Mouse (Mus musculus): Measurements from ENCODE around the gene Tmem206. TPM values are rescaled to one million over a fixed set of nuclear protein-coding genes. Genes with fewer than 3 reads are reported as not detected.

Tmem206 gene
- polyA plus RNA-seq, 1 experiment: 10.1 TPM

- H3K9ac ChIP-seq (ENCODE audit: low read depth, poor library complexity, severe bottlenecking): no peak overlapping the region
- no peak overlapping the region for H3K4me3 ChIP-seq (ENCODE audit: low read depth, low read length)
- peaks cover 26% of the 10 kb centered on the region for H3K36me3 ChIP-seq (ENCODE audit: control insufficient read depth, insufficient read depth, low read length, poor library complexity, severe bottlenecking)
- TF ChIP-seq POLR2A (IDR thresholded peaks at IDR 0.05; ENCODE audit: insufficient read depth, low read length) (no peak), CTCF (IDR thresholded peaks at IDR 0.05; ENCODE audit: low read depth, low read length) (no peak), EP300 (IDR thresholded peaks at IDR 0.05; ENCODE audit: insufficient read depth, low read depth, low read length) (no peak)
- H3K27me3 ChIP-seq (ENCODE audit: control insufficient read depth, insufficient read depth, low read length, poor library complexity, severe bottlenecking): no peaks in the 10 kb centered on the region
- no peaks in the 10 kb centered on the region for H3K9me3 ChIP-seq (replicated peaks; ENCODE audit: control insufficient read depth, insufficient read depth, low read length, poor library complexity, severe bottlenecking)
- no peaks in the 10 kb centered on the region for H3K4me1 ChIP-seq (ENCODE audit: control insufficient read depth, insufficient read depth, low read length)
- no peak overlapping the region for H3K27ac ChIP-seq (ENCODE audit: insufficient read depth, low read length)
These were observed 36.7 kb downstream of the Tmem206 start for GRCm38 (mm10) chr1:191362412-191362811.

GRCm38 (mm10) chr1:191364477-191364876 is 38.8 kb downstream of the Tmem206 start:
- no peaks in the 10 kb centered on the region for H3K9me3 ChIP-seq (replicated peaks; ENCODE audit: control insufficient read depth, insufficient read depth, low read length, poor library complexity, severe bottlenecking)
- no peak overlapping the region for H3K4me3 ChIP-seq (ENCODE audit: low read depth, low read length)
- H3K27ac ChIP-seq (ENCODE audit: insufficient read depth, low read length): no peak overlapping the region
- no peaks in the 10 kb centered on the region for H3K27me3 ChIP-seq (ENCODE audit: control insufficient read depth, insufficient read depth, low read length, poor library complexity, severe bottlenecking)
- no peak for TF ChIP-seq EP300 (IDR thresholded peaks at IDR 0.05; ENCODE audit: insufficient read depth, low read depth, low read length)
- TF ChIP-seq POLR2A (IDR thresholded peaks at IDR 0.05; ENCODE audit: insufficient read depth, low read length): no peak
- peak; percentile 37 for TF ChIP-seq CTCF (IDR thresholded peaks at IDR 0.05; ENCODE audit: low read depth, low read length)
- H3K9ac ChIP-seq (ENCODE audit: low read depth, poor library complexity, severe bottlenecking): no peak overlapping the region
- no peaks in the 10 kb centered on the region for H3K4me1 ChIP-seq (ENCODE audit: control insufficient read depth, insufficient read depth, low read length)
- H3K36me3 ChIP-seq (ENCODE audit: control insufficient read depth, insufficient read depth, low read length, poor library complexity, severe bottlenecking): peaks cover 23% of the 10 kb centered on the region

- H3K4me1 ChIP-seq (ENCODE audit: control insufficient read depth, insufficient read depth, low read length): no peaks in the 10 kb centered on the region
- H3K9ac ChIP-seq (ENCODE audit: low read depth, poor library complexity, severe bottlenecking): no peak overlapping the region
- no peak overlapping the region for H3K27ac ChIP-seq (ENCODE audit: insufficient read depth, low read length)
- H3K9me3 ChIP-seq (replicated peaks; ENCODE audit: control insufficient read depth, insufficient read depth, low read length, poor library complexity, severe bottlenecking): no peaks in the 10 kb centered on the region
- H3K4me3 ChIP-seq (ENCODE audit: low read depth, low read length): no peak overlapping the region
- no peak for TF ChIP-seq CTCF (IDR thresholded peaks at IDR 0.05; ENCODE audit: low read depth, low read length)
- no peak for TF ChIP-seq POLR2A (IDR thresholded peaks at IDR 0.05; ENCODE audit: insufficient read depth, low read length)
- no peak for TF ChIP-seq EP300 (IDR thresholded peaks at IDR 0.05; ENCODE audit: insufficient read depth, low read depth, low read length)
- H3K36me3 ChIP-seq (ENCODE audit: control insufficient read depth, insufficient read depth, low read length, poor library complexity, severe bottlenecking): peaks cover 7% of the 10 kb centered on the region; the same call in 1 of the 2 replicates
- H3K27me3 ChIP-seq (ENCODE audit: control insufficient read depth, insufficient read depth, low read length, poor library complexity, severe bottlenecking): no peaks in the 10 kb centered on the region
These were observed 42.5 kb downstream of the Tmem206 start for GRCm38 (mm10) chr1:191368193-191368592.

GRCm38 (mm10) chr1:191369140-191369539 is 43.4 kb downstream of the Tmem206 start:
- Histone ChIP-seq H3K4me3 (ENCODE audit: low read depth, low read length) (no peak overlapping the region), H3K9ac (ENCODE audit: low read depth, poor library complexity, severe bottlenecking) (no peak overlapping the region), H3K4me1 (ENCODE audit: control insufficient read depth, insufficient read depth, low read length) (no peaks in the 10 kb centered on the region), H3K9me3 (replicated peaks; ENCODE audit: control insufficient read depth, insufficient read depth, low read length, poor library complexity, severe bottlenecking) (no peaks in the 10 kb centered on the region), H3K27ac (ENCODE audit: insufficient read depth, low read length) (no peak overlapping the region), H3K27me3 (ENCODE audit: control insufficient read depth, insufficient read depth, low read length, poor library complexity, severe bottlenecking) (no peaks in the 10 kb centered on the region), H3K36me3 (ENCODE audit: control insufficient read depth, insufficient read depth, low read length, poor library complexity, severe bottlenecking) (peaks cover 7% of the 10 kb centered on the region; the same call in 1 of the 2 replicates)
- no peak for TF ChIP-seq EP300 (IDR thresholded peaks at IDR 0.05; ENCODE audit: insufficient read depth, low read depth, low read length)

GRCm38 (mm10) chr1:191374993-191375643 is 49.4 kb downstream of the Tmem206 start:
- TF ChIP-seq EP300 (IDR thresholded peaks at IDR 0.05; ENCODE audit: insufficient read depth, low read depth, low read length) (no peak), CTCF (IDR thresholded peaks at IDR 0.05; ENCODE audit: low read depth, low read length) (no peak), POLR2A (IDR thresholded peaks at IDR 0.05; ENCODE audit: insufficient read depth, low read length) (no peak)
- Histone ChIP-seq H3K9me3 (replicated peaks; ENCODE audit: control insufficient read depth, insufficient read depth, low read length, poor library complexity, severe bottlenecking) (no peaks in the 10 kb centered on the region), H3K36me3 (ENCODE audit: control insufficient read depth, insufficient read depth, low read length, poor library complexity, severe bottlenecking) (peaks cover 2% of the 10 kb centered on the region; the same call in 1 of the 2 replicates), H3K4me3 (ENCODE audit: low read depth, low read length) (no peak overlapping the region), H3K9ac (ENCODE audit: low read depth, poor library complexity, severe bottlenecking) (no peak overlapping the region), H3K4me1 (ENCODE audit: control insufficient read depth, insufficient read depth, low read length) (no peaks in the 10 kb centered on the region), H3K27me3 (ENCODE audit: control insufficient read depth, insufficient read depth, low read length, poor library complexity, severe bottlenecking) (no peaks in the 10 kb centered on the region), H3K27ac (ENCODE audit: insufficient read depth, low read length) (no peak overlapping the region)

- no peaks in the 10 kb centered on the region for H3K4me1 ChIP-seq (ENCODE audit: control insufficient read depth, insufficient read depth, low read length)
- no peak for TF ChIP-seq EP300 (IDR thresholded peaks at IDR 0.05; ENCODE audit: insufficient read depth, low read depth, low read length)
- no peak for TF ChIP-seq POLR2A (IDR thresholded peaks at IDR 0.05; ENCODE audit: insufficient read depth, low read length)
- TF ChIP-seq CTCF (IDR thresholded peaks at IDR 0.05; ENCODE audit: low read depth, low read length): no peak
- H3K36me3 ChIP-seq (ENCODE audit: control insufficient read depth, insufficient read depth, low read length, poor library complexity, severe bottlenecking): peaks cover 2% of the 10 kb centered on the region; the same call in 1 of the 2 replicates
- no peak overlapping the region for H3K27ac ChIP-seq (ENCODE audit: insufficient read depth, low read length)
- H3K27me3 ChIP-seq (ENCODE audit: control insufficient read depth, insufficient read depth, low read length, poor library complexity, severe bottlenecking): no peaks in the 10 kb centered on the region
- H3K4me3 ChIP-seq (ENCODE audit: low read depth, low read length): no peak overlapping the region
- no peaks in the 10 kb centered on the region for H3K9me3 ChIP-seq (replicated peaks; ENCODE audit: control insufficient read depth, insufficient read depth, low read length, poor library complexity, severe bottlenecking)
- H3K9ac ChIP-seq (ENCODE audit: low read depth, poor library complexity, severe bottlenecking): no peak overlapping the region
These were observed 49.9 kb downstream of the Tmem206 start for GRCm38 (mm10) chr1:191375644-191375998.

All from ES-Bruce4 (cell line).